Mouse (Mus musculus) midbrain, embryonic 11.5 days (tissue): ENCODE results near the gene Trim12c. TPM values are rescaled to one million over a fixed set of nuclear protein-coding genes. Genes with fewer than 3 reads are reported as not detected.
"Not testable (repeated sequence)": the region's sequence is repeated elsewhere in the genome, so short reads cannot be mapped to it uniquely, and the experiment has no call there.

ENCODE experiments used
- ATAC-seq: fragments of 200-750 bp; cut with Nextera tagmentation; 2 replicates; pipeline ENCODE4 v1.8.0; 2017; ENCODE audit warnings: moderate TSS enrichment, moderate library complexity; ENCODE audit not compliant: low FRiP score
- DNase-seq: peaks from one replicate; pipeline ENCODE4 v3.0.0; 2015; ENCODE audit warnings: low spot score; ENCODE audit errors: missing footprints
- H3K27ac ChIP-seq: fragments of 300-500 bp; sonication (generic); 2 replicates; pipeline ENCODE4 v1.5.1; 2014; ENCODE audit warnings: low read depth, low read length
- H3K27me3 ChIP-seq: fragments of 300-500 bp; sonication (generic); 2 replicates; pipeline ENCODE4 v1.6.1; 2014; ENCODE audit warnings: mild to moderate bottlenecking, low read length, moderate library complexity, mixed read lengths; ENCODE audit not compliant: control insufficient read depth, insufficient read depth
- H3K36me3 ChIP-seq: fragments of 300-500 bp; sonication (generic); 2 replicates; pipeline ENCODE4 v1.6.1; 2014; ENCODE audit warnings: mild to moderate bottlenecking, low read length, moderate library complexity, mixed read lengths; ENCODE audit not compliant: control insufficient read depth, insufficient read depth
- H3K4me1 ChIP-seq: fragments of 300-500 bp; sonication (generic); 2 replicates; pipeline ENCODE4 v1.6.1; 2014; ENCODE audit warnings: low read length; ENCODE audit not compliant: control insufficient read depth, insufficient read depth
- H3K4me2 ChIP-seq: fragments of 300-500 bp; sonication (generic); 2 replicates; pipeline ENCODE4 v1.6.1; 2014; ENCODE audit warnings: mild to moderate bottlenecking, moderate library complexity
- H3K4me3 ChIP-seq: fragments of 300-500 bp; sonication (generic); 2 replicates; pipeline ENCODE4 v1.5.1; 2014; ENCODE audit warnings: low read depth, low read length
- H3K9ac ChIP-seq: fragments of 300-500 bp; sonication (generic); 2 replicates; pipeline ENCODE4 v1.6.1; 2014; ENCODE audit warnings: low read length
- H3K9me3 ChIP-seq: fragments of 300-500 bp; sonication (generic); 2 replicates; pipeline ENCODE4 v1.6.1; 2016; ENCODE audit warnings: low read length; ENCODE audit not compliant: control insufficient read depth
- WGBS: fragments of 180-500 bp; shearing (Covaris S2); extraction: QIAGEN DNeasy Blood & Tissue Kit; methylation state at CpG from one replicate; pipeline ENCODE4 v1.1.7; 2014; 5-methylcytosine and 5-hydroxymethylcytosine counted together
- polyA plus RNA-seq: library from polyadenylated mRNA; unstranded; fragments of >200 nt; fragmentation: Nextera tagmentation; extraction: Ambion mirVana; gene quantifications from 2 replicates; pipeline ENCODE4 v1.2.1, GENCODE M21; 2014

The Trim12c gene
- polyA plus RNA-seq, 1 experiment from 2014 or later, result 0.30 TPM

GRCm38 (mm10) chr7:104335547-104335946 lies 17.6 kb downstream of the Trim12c start:
- not testable (repeated sequence) for DNase-seq, H3K4me3 ChIP-seq, H3K4me2 ChIP-seq, ATAC-seq, H3K27me3 ChIP-seq, H3K4me1 ChIP-seq, H3K9ac ChIP-seq, H3K9me3 ChIP-seq, H3K27ac ChIP-seq, H3K36me3 ChIP-seq
- WGBS, result 88% methylated on average over 3 of the region's 3 CpGs

GRCm38 (mm10) chr7:104329171-104329570 lies 24.0 kb downstream of the Trim12c start, which contains the start of gene Trim34b:
Gene Trim34b, plus strand, starts transcription at chr7:104329471.
- 91% methylated on average over 2 of the region's 2 CpGs for WGBS
- H3K4me3 ChIP-seq, H3K36me3 ChIP-seq, H3K4me1 ChIP-seq, H3K4me2 ChIP-seq, H3K9me3 ChIP-seq, H3K27ac ChIP-seq, H3K27me3 ChIP-seq, H3K9ac ChIP-seq, ATAC-seq, DNase-seq: not testable (repeated sequence)

DNA sequence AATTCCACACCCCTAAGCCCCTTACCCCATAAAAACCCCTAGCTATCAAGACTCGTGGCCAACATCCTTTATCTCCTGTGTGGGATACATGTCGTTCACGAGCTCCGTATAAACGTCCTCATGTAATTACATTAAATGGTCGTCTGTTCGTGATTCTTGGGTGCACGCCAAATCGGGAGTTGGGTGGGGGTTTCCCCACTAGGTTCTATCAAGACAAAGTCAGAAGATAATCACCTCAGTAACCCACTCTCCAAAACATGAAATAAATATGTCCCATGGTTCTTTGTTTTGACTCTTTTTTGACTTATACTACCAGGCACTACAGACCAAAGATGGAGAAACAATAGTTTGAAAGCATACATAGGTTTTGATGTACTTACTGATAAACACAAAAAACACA lies 31.1 kb downstream of the Trim12c start:
- 89% methylated on average over 9 of the region's 9 CpGs for WGBS
- no peaks in the 10 kb centered on the region for H3K9me3 ChIP-seq
- no peak overlapping the region for H3K4me3 ChIP-seq
- H3K4me1 ChIP-seq, result no peaks in the 10 kb centered on the region
- H3K9ac ChIP-seq, result no peak overlapping the region
- H3K4me2 ChIP-seq, result no peak overlapping the region
- H3K27ac ChIP-seq, result no peak overlapping the region
- no peaks in the 10 kb centered on the region for H3K27me3 ChIP-seq
- DNase-seq (no peak), ATAC-seq (no peak)
- H3K36me3 ChIP-seq, result no peaks in the 10 kb centered on the region

- not testable (repeated sequence) for H3K27me3 ChIP-seq, DNase-seq, H3K4me1 ChIP-seq, H3K9me3 ChIP-seq, H3K27ac ChIP-seq, H3K36me3 ChIP-seq
- H3K4me3 ChIP-seq, result peak within 1 kb of the TSS; percentile 5; the same call in 1 of the 2 replicates
- H3K4me2 ChIP-seq, result peak within 1 kb of the TSS; percentile 21
- 23% methylated on average over 4 of the region's 4 CpGs for WGBS
- peak; percentile 67 for ATAC-seq
- H3K9ac ChIP-seq, result peak within 1 kb of the TSS; percentile 9; the same call in 1 of the 2 replicates
Measured at GRCm38 (mm10) chr7:104315369-104316080, 37.6 kb downstream of the Trim12c start, which contains the start of gene Trim12a. Gene Trim12a, minus strand, starts transcription at chr7:104315466.

- H3K4me2 ChIP-seq, result peak overlapping the region; percentile 21
- ATAC-seq, result peak; percentile 42; the same call in 1 of the 2 replicates
- H3K4me1 ChIP-seq, result no peaks in the 10 kb centered on the region
- peak; percentile 88 for DNase-seq
- H3K27ac ChIP-seq, result no peak overlapping the region
- 17% methylated on average over 15 of the region's 15 CpGs for WGBS
- H3K36me3 ChIP-seq, result no peaks in the 10 kb centered on the region
- peak overlapping the region; percentile 5; the same call in 1 of the 2 replicates for H3K4me3 ChIP-seq
- no peaks in the 10 kb centered on the region for H3K27me3 ChIP-seq
- no peaks in the 10 kb centered on the region for H3K9me3 ChIP-seq
- peak overlapping the region; percentile 9; the same call in 1 of the 2 replicates for H3K9ac ChIP-seq
Measured at GRCm38 (mm10) chr7:104314796-104315353, 38.3 kb downstream of the Trim12c start.

GRCm38 (mm10) chr7:104291638-104292400 lies 61.3 kb downstream of the Trim12c start:
- Histone ChIP-seq H3K9me3 (no peaks in the 10 kb centered on the region), H3K27ac (no peak overlapping the region), H3K4me2 (no peak overlapping the region), H3K36me3 (no peaks in the 10 kb centered on the region), H3K4me1 (no peaks in the 10 kb centered on the region), H3K4me3 (no peak overlapping the region), H3K9ac (no peak overlapping the region), H3K27me3 (no peaks in the 10 kb centered on the region)
- WGBS, result 80% methylated on average over 5 of the region's 5 CpGs
- ATAC-seq (no peak), DNase-seq (no peak)

- no peaks in the 10 kb centered on the region for H3K4me1 ChIP-seq
- WGBS, result 86% methylated on average over 1 of the region's 1 CpGs
- no peak overlapping the region for H3K4me2 ChIP-seq
- no peak overlapping the region for H3K9ac ChIP-seq
- ATAC-seq (no peak), DNase-seq (no peak)
- no peaks in the 10 kb centered on the region for H3K36me3 ChIP-seq
- no peak overlapping the region for H3K27ac ChIP-seq
- no peaks in the 10 kb centered on the region for H3K9me3 ChIP-seq
- no peaks in the 10 kb centered on the region for H3K27me3 ChIP-seq
- no peak overlapping the region for H3K4me3 ChIP-seq
Measured at GRCm38 (mm10) chr7:104290641-104291040, 62.5 kb downstream of the Trim12c start.
